Mouse (Mus musculus): ENCODE measurements around the gene Gm27021. TPM values are rescaled to one million over a fixed set of nuclear protein-coding genes. Genes with fewer than 3 reads are reported as not detected.

Gene Gm27021
- polyA plus RNA-seq, 1 experiment from 2014 or later = 2.1 TPM

DNA sequence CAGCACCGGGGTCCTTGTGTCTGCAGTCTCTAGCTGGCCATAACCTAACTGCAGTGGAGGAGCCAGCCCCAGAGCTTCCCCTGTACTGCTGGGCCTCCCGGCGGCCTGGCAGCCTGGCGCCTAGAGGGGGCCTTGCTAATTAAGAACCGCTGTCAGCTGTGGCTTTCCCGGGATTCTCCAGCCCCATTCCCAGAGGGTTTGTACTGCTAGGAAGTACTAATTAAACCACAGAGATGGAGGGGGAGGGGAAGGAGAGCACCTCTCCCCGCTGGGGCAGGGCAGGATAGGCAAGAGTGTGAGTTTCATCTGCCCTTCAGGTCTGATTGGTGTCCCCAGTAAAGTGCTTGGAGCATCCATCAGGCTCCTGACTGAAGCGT, 104.5 kb downstream of the Gm27021 start:
- Histone ChIP-seq H3K9ac (peak overlapping the region; percentile 25), H3K4me1 (replicated peaks) (peaks cover 80% of the 10 kb centered on the region), H3K27me3 (no peaks in the 10 kb centered on the region), H3K9me3 (replicated peaks) (no peaks in the 10 kb centered on the region), H3K4me2 (peak overlapping the region; percentile 37), H3K27ac (peak overlapping the region; percentile 89), H3K36me3 (peaks cover 28% of the 10 kb centered on the region), H3K4me3 (no peak overlapping the region)
- WGBS = 15% methylated on average over 8 of the region's 8 CpGs
- ATAC-seq (replicated peaks; ENCODE audit: insufficient number of reproducible peaks, insufficient read depth, low FRiP score, low read depth) = peak; percentile 0; the same call in 1 of the 2 replicates

DNA sequence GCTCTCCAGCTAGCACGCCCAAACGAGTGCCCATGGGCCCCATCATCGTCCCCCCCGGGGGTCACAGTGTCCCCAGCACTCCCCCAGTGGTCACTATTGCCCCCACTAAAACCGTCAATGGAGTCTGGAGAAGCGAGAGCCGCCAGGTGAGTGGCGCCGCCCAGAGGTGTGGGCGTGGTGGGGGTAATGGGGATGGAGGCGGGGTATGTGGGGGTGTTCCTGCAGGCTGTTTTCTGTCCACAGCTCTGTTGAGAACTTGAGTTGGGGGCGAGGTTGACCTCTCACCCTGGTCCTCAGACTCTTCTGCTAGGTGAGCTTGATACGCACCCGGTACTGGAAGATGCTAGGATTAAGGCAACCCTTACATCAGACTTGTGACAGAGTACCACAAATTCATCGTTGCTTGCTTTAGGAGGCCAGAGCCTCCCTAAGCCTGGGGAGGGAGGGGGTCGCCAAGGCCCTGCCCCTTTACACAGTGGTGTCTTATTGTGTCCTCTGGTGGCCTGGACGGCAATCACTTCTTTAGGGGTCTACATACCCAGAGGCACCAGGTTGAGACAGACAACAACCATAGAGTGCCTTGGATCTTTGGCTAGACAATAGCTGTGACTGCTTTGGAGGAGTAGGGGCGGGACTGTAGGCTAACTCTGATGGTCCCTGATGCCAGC, 105.1 kb downstream of the Gm27021 start:
- Histone ChIP-seq H3K4me3 (no peak overlapping the region), H3K9me3 (replicated peaks) (no peaks in the 10 kb centered on the region), H3K27me3 (no peaks in the 10 kb centered on the region), H3K9ac (peak overlapping the region; percentile 25), H3K27ac (peak overlapping the region; percentile 89), H3K36me3 (peaks cover 23% of the 10 kb centered on the region), H3K4me2 (peak overlapping the region; percentile 37; the same call in 1 of the 2 replicates), H3K4me1 (replicated peaks) (peaks cover 86% of the 10 kb centered on the region)
- WGBS = 77% methylated on average over 18 of the region's 18 CpGs
- ATAC-seq (replicated peaks; ENCODE audit: insufficient number of reproducible peaks, insufficient read depth, low FRiP score, low read depth) = no peak

DNA sequence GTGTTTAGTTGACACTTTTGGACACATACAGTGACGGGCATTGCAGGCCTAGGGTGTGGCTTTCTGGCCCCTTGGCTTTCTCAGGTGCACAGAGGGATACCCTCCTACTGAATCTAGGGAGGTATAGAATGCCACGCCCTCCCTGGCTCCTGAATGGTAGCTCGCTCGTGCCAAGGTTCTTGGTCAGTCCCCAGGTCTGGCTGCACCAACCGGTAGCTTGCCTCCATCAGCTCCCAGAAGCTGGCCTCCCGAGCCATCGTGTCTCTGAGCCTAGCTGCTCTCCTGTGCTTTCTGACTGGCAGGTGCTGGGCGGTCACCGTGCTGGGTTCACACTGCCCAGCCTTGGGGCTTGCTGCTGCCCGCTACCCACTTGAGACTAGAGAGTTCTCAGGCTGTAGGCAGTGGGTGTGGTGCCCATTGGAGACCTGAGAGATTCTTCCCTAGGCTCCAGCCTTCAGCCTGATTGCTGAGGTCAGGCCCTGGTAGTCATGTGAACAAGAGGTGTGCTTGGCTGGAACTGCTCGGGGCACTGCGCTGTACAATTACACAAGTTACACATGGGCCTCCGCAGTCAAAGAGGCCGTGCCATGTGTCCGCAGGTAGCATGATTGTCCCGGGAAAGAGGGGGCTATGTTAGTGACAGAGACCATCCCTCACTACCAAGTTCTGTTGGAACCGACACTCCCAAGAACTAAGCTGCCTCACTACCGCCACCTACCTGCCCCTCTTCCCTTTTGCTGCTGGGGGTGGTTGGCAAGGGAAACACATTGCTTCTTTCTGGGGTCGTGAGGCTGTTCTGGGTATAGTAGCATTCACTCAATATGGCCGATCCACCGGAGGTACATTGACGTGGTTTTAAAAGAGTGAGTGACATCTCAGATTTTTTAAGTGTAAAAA, 106.1 kb downstream of the Gm27021 start:
- Histone ChIP-seq H3K9ac (0 out of 2 replicates have a peak overlapping the region, but pooled peaks have one; percentile 25), H3K9me3 (replicated peaks) (no peaks in the 10 kb centered on the region), H3K36me3 (peaks cover 13% of the 10 kb centered on the region; the same call in 1 of the 2 replicates), H3K4me2 (no peak overlapping the region), H3K4me1 (replicated peaks) (peaks cover 95% of the 10 kb centered on the region), H3K4me3 (no peak overlapping the region), H3K27me3 (no peaks in the 10 kb centered on the region), H3K27ac (peak overlapping the region; percentile 89; the same call in 1 of the 2 replicates)
- ATAC-seq (replicated peaks; ENCODE audit: insufficient number of reproducible peaks, insufficient read depth, low FRiP score, low read depth) = no peak
- WGBS = 65% methylated on average over 22 of the region's 22 CpGs

DNA sequence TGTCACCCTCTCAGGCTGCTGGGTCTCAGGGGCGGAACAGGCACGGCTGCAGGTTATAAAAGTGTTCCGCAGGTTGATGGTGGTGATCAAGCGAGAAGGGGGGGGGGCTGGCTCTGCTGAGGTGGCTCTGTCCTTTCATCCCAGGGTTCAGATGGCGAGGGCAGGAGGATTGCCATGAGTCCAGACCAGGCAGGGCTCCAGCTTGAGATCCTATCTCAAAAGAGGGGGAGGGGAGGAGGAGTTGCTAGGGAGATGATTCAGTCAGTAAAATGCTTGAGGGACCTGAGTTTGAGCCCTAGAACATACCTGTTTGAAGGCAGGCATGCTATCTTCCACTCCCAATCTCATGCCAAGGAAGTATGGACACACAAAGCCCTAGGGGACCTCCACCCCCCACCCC, 107.3 kb downstream of the Gm27021 start:
- Histone ChIP-seq H3K4me1 (replicated peaks) (peaks cover 100% of the 10 kb centered on the region), H3K4me3 (no peak overlapping the region), H3K9ac (no peak overlapping the region), H3K36me3 (0 out of 2 replicates have a peak, but pooled peaks cover 4% of the 10 kb centered on the region), H3K27ac (no peak overlapping the region), H3K27me3 (no peaks in the 10 kb centered on the region), H3K4me2 (no peak overlapping the region), H3K9me3 (replicated peaks) (no peaks in the 10 kb centered on the region)
- 86% methylated on average over 5 of the region's 5 CpGs for WGBS
- no peak for ATAC-seq (replicated peaks; ENCODE audit: insufficient number of reproducible peaks, insufficient read depth, low FRiP score, low read depth)

DNA sequence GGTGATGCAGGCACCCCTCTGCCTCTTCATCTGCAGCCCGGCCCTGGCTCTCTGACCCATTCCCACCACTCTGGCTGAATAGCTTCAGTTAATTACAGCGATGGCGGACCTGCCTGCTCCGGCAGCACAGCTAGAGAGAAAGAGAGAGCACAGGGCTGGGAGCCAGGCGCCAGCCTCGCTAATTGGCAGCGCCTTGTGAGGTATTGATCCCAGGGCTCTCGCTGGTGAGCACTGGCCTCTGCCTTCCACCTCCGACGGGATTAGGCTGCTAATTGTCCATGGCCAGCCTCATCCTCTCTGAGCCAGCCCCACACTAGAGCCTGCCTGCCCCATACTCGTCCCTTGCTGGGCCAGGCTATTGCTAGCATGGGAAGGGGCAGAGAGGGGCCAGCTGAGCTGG, 108.2 kb downstream of the Gm27021 start:
- Histone ChIP-seq H3K4me1 (replicated peaks) (peaks cover 100% of the 10 kb centered on the region), H3K4me3 (no peak overlapping the region), H3K9me3 (replicated peaks) (no peaks in the 10 kb centered on the region), H3K27ac (no peak overlapping the region), H3K36me3 (0 out of 2 replicates have a peak, but pooled peaks cover 4% of the 10 kb centered on the region), H3K4me2 (no peak overlapping the region), H3K27me3 (no peaks in the 10 kb centered on the region), H3K9ac (no peak overlapping the region)
- WGBS = 76% methylated on average over 11 of the region's 11 CpGs
- ATAC-seq (replicated peaks; ENCODE audit: insufficient number of reproducible peaks, insufficient read depth, low FRiP score, low read depth) = no peak

Other genes with a start within 250 kb of the Gm27021 start
- gene Gins2, start 78.8 kb downstream of the Gm27021 start, polyA plus RNA-seq (2015; fragmentation: Nextera tagmentation; extraction: Ambion mirVana) = 43.9 and 56.2 TPM in 2 replicates
- gene 1190005I06Rik, start 20.4 kb downstream of the Gm27021 start, polyA plus RNA-seq (2015; fragmentation: Nextera tagmentation; extraction: Ambion mirVana) = 3.0 and 4.4 TPM in 2 replicates
- gene Cox4i1, start 143 bp upstream of the Gm27021 start, polyA plus RNA-seq (2015; fragmentation: Nextera tagmentation; extraction: Ambion mirVana) = 1,832 and 2,366 TPM in 2 replicates
- 144 and 163 TPM in 2 replicates for gene Emc8, start 494 bp upstream of the Gm27021 start, polyA plus RNA-seq (2015; fragmentation: Nextera tagmentation; extraction: Ambion mirVana)
- 12.6 and 18.9 TPM in 2 replicates for gene Irf8, start 68.3 kb upstream of the Gm27021 start, polyA plus RNA-seq (2015; fragmentation: Nextera tagmentation; extraction: Ambion mirVana)

Data from heart, embryonic 15.5 days (tissue).